Mouse (Mus musculus): ENCODE results near the gene Mgat5b.

The Mgat5b gene

DNA sequence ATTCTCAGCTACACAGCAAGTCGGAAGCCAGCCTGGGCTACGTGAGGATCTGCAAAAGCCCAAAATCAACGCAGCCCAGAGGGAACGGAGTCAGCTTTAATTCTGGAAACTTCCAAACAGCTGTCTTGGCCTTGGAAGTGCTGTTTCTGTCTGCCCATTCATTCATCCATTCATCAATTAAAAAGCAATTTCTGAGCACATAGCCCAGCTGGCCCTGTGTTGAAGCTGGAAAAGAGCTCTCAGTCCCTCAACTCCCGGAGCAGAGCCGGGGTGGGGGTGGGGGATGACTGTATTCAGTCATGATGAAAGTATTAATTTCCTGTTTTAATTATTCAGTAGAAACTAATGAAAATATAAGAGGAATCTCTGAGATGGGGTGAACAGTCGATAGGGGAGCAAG lies 71.6 kb downstream of the Mgat5b start:
- no peak for TF ChIP-seq GATA4 (IDR thresholded peaks at IDR 0.05; ENCODE audit: insufficient replicate concordance, low read length)

DNA sequence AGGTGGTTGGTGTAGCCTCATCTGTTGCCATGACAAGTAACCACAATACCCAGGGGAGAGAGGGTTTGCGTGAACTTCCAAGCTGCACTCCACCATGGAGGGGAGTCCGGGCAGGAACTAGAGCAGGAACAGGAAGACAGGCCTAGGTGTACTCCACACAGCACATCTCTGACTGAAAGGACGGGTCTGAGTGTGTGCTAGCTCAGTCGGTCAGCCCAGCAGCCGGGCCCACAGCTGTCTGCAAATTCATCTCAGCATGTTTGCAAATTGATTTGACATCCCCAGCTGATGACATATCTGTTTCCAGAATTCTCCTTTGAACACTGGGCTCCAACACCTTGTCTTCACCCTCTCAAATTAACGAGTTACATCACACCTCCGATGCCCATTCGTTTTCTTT lies 72.7 kb downstream of the Mgat5b start:
- no peak for TF ChIP-seq GATA4 (IDR thresholded peaks at IDR 0.05; ENCODE audit: insufficient replicate concordance, low read length)

DNA sequence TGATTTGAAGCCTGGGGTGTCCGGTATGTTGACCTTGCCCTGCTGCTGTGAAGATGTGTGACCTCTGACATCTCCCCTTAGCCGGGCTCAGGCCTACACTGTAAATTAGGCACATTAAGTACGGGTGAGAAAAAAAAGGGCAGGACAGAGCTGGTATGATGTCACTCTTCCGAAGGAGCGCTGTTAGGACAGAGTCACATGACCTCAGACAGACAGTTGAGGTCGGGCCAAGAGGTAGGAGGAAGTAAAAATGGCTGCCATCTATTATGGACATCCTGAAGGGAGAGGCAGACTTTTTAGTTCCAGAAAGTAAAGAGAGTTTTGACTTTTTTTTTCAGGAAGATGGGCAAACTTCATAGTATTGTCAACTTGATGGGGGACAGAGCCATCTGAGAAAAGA lies 73.3 kb downstream of the Mgat5b start:
- no peak for TF ChIP-seq GATA4 (IDR thresholded peaks at IDR 0.05; ENCODE audit: insufficient replicate concordance, low read length)

DNA sequence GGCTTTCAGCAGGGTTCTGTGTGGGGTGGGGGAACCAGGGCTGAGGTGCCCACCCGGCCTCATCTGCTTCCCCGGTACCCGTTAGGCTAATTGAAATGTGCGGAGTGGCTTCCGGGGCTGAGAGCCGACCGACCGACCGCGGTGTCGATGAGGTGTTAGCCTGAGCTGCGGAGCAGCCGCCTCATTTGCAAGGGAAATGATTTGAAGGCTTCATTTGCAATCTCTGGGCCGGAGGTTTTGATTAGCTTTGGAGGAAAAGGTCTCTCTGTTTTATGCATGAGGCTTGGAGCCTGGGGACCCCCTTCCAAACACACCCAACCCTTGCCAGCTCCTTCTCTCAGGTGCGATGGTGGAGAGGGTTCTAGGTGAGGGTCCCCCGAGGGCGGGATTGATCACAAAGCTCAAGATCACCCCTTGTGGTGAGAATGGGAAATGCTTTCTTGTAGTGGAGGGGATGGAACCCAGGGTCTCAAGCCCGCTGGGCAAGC lies 75.5 kb downstream of the Mgat5b start:
- no peak for TF ChIP-seq GATA4 (IDR thresholded peaks at IDR 0.05; ENCODE audit: insufficient replicate concordance, low read length)

DNA sequence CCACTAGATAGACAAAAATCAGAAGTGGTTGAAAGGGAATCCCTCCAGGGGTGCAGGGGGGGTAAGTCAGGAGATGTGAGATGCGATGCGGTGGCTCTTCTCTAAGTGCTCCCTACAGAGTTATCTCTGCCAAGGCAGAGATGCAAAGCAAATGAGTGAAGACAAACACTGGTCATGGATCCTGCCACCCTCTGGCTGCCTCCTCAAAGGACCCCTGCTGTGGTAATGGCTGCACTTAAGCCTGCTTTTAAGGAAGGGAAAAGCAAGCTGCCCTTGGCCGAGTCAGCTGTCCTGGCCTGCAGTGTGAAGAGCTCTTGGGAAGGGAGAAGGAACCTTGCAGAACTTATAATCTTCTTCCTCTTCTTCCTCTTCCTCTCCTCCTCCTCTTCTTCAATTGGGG lies 78.3 kb downstream of the Mgat5b start:
- no peak for TF ChIP-seq GATA4 (IDR thresholded peaks at IDR 0.05; ENCODE audit: insufficient replicate concordance, low read length)

DNA sequence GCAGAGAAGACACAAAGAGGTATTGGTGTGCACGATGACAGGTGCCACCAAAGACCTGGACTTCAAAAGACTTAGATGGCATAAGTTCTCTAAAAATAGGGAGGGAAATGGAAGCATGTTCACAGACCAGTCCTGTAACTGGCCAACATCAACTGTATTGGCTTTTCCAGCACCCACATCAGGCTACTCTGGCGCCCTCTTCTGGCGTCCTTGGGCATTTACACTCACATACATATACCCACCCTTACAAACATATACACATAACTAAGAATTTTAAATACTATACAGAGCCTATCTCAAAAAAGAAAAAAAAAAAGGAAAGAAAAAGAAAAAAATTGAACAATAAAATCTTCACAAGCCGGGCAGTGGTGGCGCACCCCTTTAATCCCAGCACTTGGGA lies 80.3 kb downstream of the Mgat5b start:
- no peak for TF ChIP-seq GATA4 (IDR thresholded peaks at IDR 0.05; ENCODE audit: insufficient replicate concordance, low read length)

DNA sequence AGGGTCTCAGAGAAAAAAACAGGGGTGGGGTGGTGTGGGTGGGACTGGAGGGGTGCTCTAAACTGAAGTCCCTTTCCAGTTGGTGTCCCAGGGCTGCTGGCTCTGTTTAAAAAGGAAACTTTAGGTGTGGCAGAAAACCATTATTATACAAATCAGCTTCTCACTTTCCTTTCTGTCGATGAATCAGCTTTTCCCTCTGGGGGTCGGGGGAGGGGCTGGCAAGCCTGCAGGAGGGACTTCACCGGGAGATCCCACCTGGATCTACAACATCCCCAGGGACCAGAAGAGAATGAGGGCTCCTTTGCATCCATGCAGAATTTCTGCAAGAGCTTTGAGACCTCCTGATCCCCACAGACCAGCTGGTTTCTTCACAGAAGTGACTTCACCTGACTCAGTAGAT lies 81.6 kb downstream of the Mgat5b start:
- TF ChIP-seq GATA4 (IDR thresholded peaks at IDR 0.05; ENCODE audit: insufficient replicate concordance, low read length): no peak

DNA sequence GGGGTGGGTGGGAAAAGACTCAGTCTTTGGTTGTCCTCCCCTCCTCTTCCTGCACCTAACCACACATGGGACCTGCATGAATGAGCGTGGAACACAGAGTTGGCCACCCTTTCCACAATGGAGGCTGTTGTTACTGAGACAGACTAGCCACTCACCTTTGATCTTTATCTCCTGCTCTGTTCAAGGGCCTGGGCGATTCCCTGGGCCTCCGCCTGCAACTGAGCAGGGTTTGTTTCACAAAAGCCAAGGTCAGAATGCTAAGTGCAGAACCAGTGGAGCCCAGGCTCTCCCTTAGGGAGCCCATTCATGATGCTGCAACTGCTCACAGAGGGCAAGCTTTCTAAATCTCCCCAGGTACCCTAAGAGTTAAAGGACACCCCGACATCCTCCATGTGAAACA lies 83.1 kb downstream of the Mgat5b start:
- no peak for TF ChIP-seq GATA4 (IDR thresholded peaks at IDR 0.05; ENCODE audit: insufficient replicate concordance, low read length)

DNA sequence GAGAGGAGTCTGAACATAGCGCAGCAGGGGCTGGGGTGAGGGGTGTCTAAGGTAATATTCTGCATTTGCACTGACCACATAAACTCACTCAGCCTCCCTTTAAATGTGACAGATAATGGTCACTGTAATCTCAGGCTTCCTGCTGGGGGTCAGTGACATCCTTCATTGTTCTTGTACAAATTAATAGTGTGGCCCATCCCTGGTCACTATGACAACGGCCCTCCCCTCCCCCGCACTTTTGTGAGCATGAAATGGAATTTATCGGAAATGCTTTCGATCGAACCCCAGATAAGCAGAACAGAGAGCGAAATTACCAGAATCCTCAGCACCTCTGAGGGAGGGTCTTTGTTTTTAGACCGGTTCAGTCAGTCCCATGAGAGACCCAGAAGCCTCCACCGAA lies 84.8 kb downstream of the Mgat5b start:
- TF ChIP-seq GATA4 (IDR thresholded peaks at IDR 0.05; ENCODE audit: insufficient replicate concordance, low read length): no peak

DNA sequence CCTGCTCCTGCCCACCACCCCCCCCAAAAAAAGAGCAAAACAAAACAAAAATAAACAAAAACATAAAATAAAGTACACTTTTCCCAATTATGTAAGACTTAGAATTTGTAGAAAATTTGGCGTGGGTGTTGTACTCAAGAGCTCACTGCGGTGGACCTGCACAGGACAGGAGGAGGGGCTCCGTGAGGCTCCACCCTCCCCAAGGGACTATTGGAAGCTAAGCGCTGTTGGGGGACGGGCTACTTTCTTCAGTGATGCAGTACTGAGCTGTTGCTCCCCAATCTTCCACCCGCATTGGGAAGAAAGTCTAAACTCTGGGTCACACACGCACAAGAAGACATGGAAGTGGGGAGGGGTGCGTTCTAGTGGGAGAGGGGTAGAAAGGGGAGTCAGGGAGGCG lies 85.6 kb downstream of the Mgat5b start:
- no peak for TF ChIP-seq GATA4 (IDR thresholded peaks at IDR 0.05; ENCODE audit: insufficient replicate concordance, low read length)

DNA sequence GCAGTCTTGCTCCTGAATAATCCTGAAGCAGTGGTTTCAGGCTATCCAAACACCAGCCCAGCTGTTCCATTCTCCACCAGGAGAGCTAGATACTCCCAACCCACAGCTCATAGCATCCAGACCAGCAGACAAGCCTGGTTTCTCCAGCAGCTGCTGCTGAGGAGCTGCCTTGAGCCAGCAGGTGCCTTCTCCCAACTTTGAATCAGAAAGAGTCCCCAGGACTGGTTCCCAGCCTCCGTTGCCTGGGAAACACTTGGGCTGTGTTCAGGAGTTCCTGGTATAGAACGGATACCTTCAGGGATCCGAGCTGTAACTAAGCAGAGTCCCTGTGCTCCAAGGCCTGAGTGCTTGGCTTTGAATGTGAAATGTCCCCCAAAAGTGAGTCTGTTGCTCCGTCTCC lies 98.8 kb downstream of the Mgat5b start:
- no peak for TF ChIP-seq GATA4 (IDR thresholded peaks at IDR 0.05; ENCODE audit: insufficient replicate concordance, low read length)

DNA sequence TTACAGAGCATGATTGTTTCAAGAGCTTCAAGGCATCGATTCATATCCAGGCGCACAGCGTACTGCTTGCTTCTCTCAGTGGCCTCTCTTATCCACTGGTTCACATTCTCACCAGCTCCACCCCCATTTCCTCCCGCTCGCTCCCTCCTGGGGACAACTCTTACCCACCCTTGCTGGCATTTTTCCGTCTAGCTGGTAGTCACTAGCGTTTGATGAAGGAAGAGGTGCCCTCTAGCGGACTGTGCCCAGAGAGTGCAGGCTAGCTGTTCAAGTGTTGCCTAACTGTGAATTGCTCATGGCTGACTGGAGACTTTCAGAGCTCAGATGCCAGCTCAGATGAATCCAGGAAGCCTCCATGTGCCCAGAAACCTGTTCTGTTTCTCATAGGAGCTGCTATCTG lies 99.7 kb downstream of the Mgat5b start:
- TF ChIP-seq GATA4 (IDR thresholded peaks at IDR 0.05; ENCODE audit: insufficient replicate concordance, low read length): no peak

DNA sequence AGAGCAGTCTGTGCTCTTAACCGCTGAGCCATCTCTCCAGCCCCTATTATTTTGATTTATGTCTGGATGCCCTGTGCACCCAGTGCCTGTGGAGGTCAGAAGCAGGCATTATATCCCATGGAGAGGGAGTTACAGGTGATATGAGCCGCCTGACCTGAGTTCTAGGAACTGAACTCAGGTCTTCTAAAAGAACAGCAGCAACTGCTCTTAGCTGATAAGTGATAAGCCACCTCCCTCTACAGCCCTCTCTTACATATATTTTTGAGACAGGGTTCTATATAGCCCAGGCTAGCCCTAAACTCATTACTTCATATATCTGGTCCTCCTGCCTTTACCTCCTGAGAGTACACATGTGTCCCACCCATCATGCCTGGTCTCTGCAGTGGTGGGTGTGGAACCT lies 102.4 kb downstream of the Mgat5b start:
- no peak for TF ChIP-seq GATA4 (IDR thresholded peaks at IDR 0.05; ENCODE audit: insufficient replicate concordance, low read length)

DNA sequence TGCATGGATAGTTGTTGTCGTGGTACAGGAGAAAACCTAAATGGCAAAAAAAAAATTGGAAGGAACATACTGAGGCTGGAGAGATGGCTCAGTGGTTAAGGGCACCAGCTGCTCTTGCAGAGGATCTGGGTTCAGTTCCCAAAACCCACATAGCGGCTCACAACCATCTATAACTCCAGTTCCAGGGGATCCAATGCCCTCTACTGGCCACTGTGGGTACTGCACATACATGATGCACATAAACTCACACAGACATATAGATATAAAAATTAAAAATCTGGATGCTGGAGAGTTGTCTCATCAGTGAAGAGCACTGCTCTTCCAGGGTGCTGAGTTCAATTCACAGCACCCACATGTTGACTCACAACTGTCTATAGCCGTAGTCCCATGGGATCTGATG lies 104.9 kb downstream of the Mgat5b start:
- TF ChIP-seq GATA4 (IDR thresholded peaks at IDR 0.05; ENCODE audit: insufficient replicate concordance, low read length): no peak

DNA sequence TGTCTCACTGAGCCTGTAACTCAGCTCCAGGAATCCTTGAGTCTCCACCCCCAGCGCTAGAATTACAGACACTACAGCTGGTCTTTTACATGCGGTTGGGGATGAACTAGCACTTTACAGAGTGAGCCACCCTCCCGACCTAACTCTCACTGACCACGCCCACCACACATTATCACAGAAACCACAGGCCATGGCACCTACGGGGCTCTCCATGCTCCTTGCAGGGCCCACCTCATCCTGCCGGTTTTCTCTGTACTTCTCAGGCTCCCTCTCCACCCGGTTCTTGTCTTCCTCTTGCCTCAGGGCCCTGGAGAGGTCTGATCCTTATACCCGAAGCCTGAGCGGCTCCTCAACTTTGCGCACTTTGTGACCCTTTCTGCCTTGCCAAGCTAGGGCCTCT lies 109.0 kb downstream of the Mgat5b start:
- TF ChIP-seq GATA4 (IDR thresholded peaks at IDR 0.05; ENCODE audit: insufficient replicate concordance, low read length): no peak

DNA sequence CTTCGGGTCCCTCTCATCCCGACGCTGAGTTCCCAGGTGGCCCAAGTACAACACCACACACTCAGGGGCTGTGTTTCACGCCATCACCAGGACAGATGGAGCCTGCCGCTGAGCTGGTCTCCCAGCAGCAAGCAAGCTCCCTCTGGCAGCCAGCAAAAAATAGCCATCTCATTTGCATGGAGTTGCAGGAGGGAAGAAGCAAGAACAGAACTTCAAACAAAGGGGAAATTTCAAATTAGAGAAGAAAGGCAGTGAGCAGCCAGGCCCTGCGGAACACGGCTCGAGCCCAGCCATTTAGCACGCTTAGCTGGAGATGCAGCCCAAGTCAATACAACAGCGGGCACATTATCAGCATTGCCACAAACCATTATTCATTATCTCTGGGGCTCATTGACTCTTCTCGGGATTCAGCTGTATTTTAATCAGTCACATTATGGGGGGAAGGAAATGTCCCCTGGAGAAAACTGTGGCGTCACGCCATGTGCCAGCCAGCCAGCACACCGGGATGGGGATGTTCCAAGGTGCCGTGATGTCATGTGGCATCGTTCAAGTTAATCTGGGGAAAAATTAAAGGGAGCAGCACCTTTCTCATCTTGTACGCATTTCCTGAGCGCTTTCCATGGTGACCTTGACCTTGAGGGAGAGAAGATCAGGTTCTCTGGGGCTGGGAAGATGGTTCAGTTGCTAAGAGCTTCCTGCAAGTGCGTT lies 110.4 kb downstream of the Mgat5b start:
- no peak for TF ChIP-seq GATA4 (IDR thresholded peaks at IDR 0.05; ENCODE audit: insufficient replicate concordance, low read length)

DNA sequence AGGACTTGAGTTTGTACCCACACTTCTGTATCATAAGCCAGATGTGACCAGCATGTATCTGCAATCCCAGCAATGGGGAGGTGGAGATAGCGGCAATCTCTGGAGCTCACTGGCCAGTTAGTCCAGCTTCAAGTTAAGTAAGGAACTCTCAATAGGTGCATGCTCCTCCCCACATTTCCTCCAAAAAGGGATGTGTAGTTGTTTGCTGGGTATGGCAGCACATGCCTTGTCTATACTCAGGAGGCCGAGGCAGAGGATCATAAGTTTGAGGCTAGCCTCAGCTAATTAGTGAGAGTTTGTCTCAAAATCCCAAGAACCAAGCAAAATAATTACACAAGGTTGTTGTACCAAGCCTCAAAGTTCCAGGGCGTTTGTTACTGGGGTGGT lies 110.9 kb downstream of the Mgat5b start:
- TF ChIP-seq GATA4 (IDR thresholded peaks at IDR 0.05; ENCODE audit: insufficient replicate concordance, low read length): no peak
